Mouse (Mus musculus) lung, postnatal 0 days (tissue): ENCODE measurements at regions not wholly inside any gene's neighbourhood (a gene's known extent, or its start where the extent isn't known, plus 50 kb on each side); places are given as distances from the start of the nearest gene placed in this dataset.

Source experiments
- ATAC-seq: fragments of 200-750 bp; cut with Nextera tagmentation; 2 replicates; pipeline ENCODE4 v1.8.0; 2017; ENCODE audit warnings: moderate library complexity
- DNase-seq: peaks from one replicate; pipeline ENCODE4 v3.0.0-alpha.2; 2016; ENCODE audit warnings: low spot score
- H3K27ac ChIP-seq: fragments of 300-500 bp; sonication (generic); 2 replicates; pipeline ENCODE4 v1.5.1; 2014; ENCODE audit warnings: antibody characterized with exemption, mild to moderate bottlenecking, low read length, mixed read lengths
- H3K27me3 ChIP-seq: fragments of 300-500 bp; sonication (generic); replicated peaks from 2 replicates; pipeline ENCODE4 v1.6.1; 2014; ENCODE audit warnings: low read length, mixed read lengths; ENCODE audit not compliant: insufficient read depth
- H3K36me3 ChIP-seq: fragments of 300-500 bp; sonication (generic); 2 replicates; pipeline ENCODE4 v1.6.1; 2014; ENCODE audit warnings: low read length, mixed read lengths; ENCODE audit not compliant: insufficient read depth
- H3K4me1 ChIP-seq: fragments of 300-500 bp; sonication (generic); 2 replicates; pipeline ENCODE4 v1.6.1; 2014; ENCODE audit warnings: antibody characterized with exemption, low read depth, low read length, mixed read lengths; ENCODE audit not compliant: insufficient read depth
- H3K4me2 ChIP-seq: fragments of 300-500 bp; sonication (generic); replicated peaks from 2 replicates; pipeline ENCODE4 v1.6.1; 2014; ENCODE audit warnings: low read depth, mild to moderate bottlenecking, low read length, moderate library complexity, mixed read lengths
- H3K4me3 ChIP-seq: fragments of 300-500 bp; sonication (generic); 2 replicates; pipeline ENCODE4 v1.5.1; 2014; ENCODE audit warnings: low read depth, low read length
- H3K9ac ChIP-seq: fragments of 300-500 bp; sonication (generic); replicated peaks from 2 replicates; pipeline ENCODE4 v1.6.1; 2014; ENCODE audit warnings: low read depth, mild to moderate bottlenecking
- H3K9me3 ChIP-seq: fragments of 300-500 bp; sonication (generic); 2 replicates; pipeline ENCODE4 v1.6.1; 2016; ENCODE audit warnings: low read length, mixed read lengths
- CTCF ChIP-seq: IDR thresholded peaks from 2 replicates; pipeline ENCODE4 v1.5.1; 2016; ENCODE audit warnings: antibody characterized with exemption, mild to moderate bottlenecking
- EP300 ChIP-seq: IDR thresholded peaks from 2 replicates; pipeline ENCODE4 v1.6.1; 2016; ENCODE audit warnings: antibody characterized with exemption, mild to moderate bottlenecking, control low read depth
- WGBS: fragments of 180-500 bp; shearing (Covaris S2); extraction: QIAGEN DNeasy Blood & Tissue Kit; methylation state at CpG from one replicate; pipeline ENCODE4 v1.1.7; 2014; 5-methylcytosine and 5-hydroxymethylcytosine counted together

GRCm38 (mm10) chr9:116277736-116278135 is 102.6 kb upstream of the Tgfbr2 start:
- H3K27me3 ChIP-seq = no peaks in the 10 kb centered on the region
- no peaks in the 10 kb centered on the region for H3K9me3 ChIP-seq
- H3K9ac ChIP-seq = no peak overlapping the region
- TF ChIP-seq EP300 (0 out of 2 replicates have a peak, but pooled peaks have one; percentile 34), CTCF (no peak)
- no peaks in the 10 kb centered on the region; the same call in 1 of the 2 replicates for H3K4me1 ChIP-seq
- 46% methylated on average over 3 of the region's 3 CpGs for WGBS
- DNase-seq (peak; percentile 81), ATAC-seq (0 out of 2 replicates have a peak, but pooled peaks have one; percentile 32)
- no peak overlapping the region for H3K4me2 ChIP-seq
- H3K27ac ChIP-seq = 0 out of 2 replicates have a peak overlapping the region, but pooled peaks have one; percentile 1
- H3K4me3 ChIP-seq = no peak overlapping the region
- no peaks in the 10 kb centered on the region for H3K36me3 ChIP-seq

GRCm38 (mm10) chr9:116276141-116276540 is 101.0 kb upstream of the Tgfbr2 start:
- no peaks in the 10 kb centered on the region; the same call in 1 of the 2 replicates for H3K4me1 ChIP-seq
- no peak overlapping the region for H3K4me3 ChIP-seq
- H3K4me2 ChIP-seq = no peak overlapping the region
- H3K9ac ChIP-seq = no peak overlapping the region
- DNase-seq (no peak), ATAC-seq (no peak)
- no peak for TF ChIP-seq EP300
- no peak for TF ChIP-seq CTCF
- H3K9me3 ChIP-seq = no peaks in the 10 kb centered on the region
- H3K27me3 ChIP-seq = no peaks in the 10 kb centered on the region
- no peak overlapping the region for H3K27ac ChIP-seq
- no peaks in the 10 kb centered on the region for H3K36me3 ChIP-seq
- 60% methylated on average over 2 of the region's 2 CpGs for WGBS

GRCm38 (mm10) chr9:116272446-116272845 is 97.3 kb upstream of the Tgfbr2 start:
- no peaks in the 10 kb centered on the region for H3K9me3 ChIP-seq
- no peak overlapping the region for H3K9ac ChIP-seq
- H3K36me3 ChIP-seq = no peaks in the 10 kb centered on the region
- no peaks in the 10 kb centered on the region for H3K4me1 ChIP-seq
- ATAC-seq (0 out of 2 replicates have a peak, but pooled peaks have one; percentile 27), DNase-seq (peak; percentile 54)
- H3K4me2 ChIP-seq = no peak overlapping the region
- WGBS = 78% methylated on average over 2 of the region's 2 CpGs
- TF ChIP-seq CTCF (no peak), EP300 (no peak)
- H3K27ac ChIP-seq = no peak overlapping the region
- H3K4me3 ChIP-seq = no peak overlapping the region
- H3K27me3 ChIP-seq = no peaks in the 10 kb centered on the region

GRCm38 (mm10) chr9:116270417-116270828 is 95.3 kb upstream of the Tgfbr2 start:
- H3K4me1 ChIP-seq = no peaks in the 10 kb centered on the region
- ATAC-seq = peak; percentile 87
- WGBS = 37% methylated on average over 6 of the region's 6 CpGs
- no peak overlapping the region for H3K9ac ChIP-seq
- no peaks in the 10 kb centered on the region for H3K36me3 ChIP-seq
- TF ChIP-seq CTCF (no peak), EP300 (peak; percentile 83)
- H3K27ac ChIP-seq = no peak overlapping the region
- H3K4me3 ChIP-seq = no peak overlapping the region
- DNase-seq = peak; percentile 81
- H3K4me2 ChIP-seq = no peak overlapping the region
- H3K9me3 ChIP-seq = no peaks in the 10 kb centered on the region
- no peaks in the 10 kb centered on the region for H3K27me3 ChIP-seq

GRCm38 (mm10) chr9:116267411-116267810 is 92.3 kb upstream of the Tgfbr2 start:
- no peak overlapping the region for H3K4me3 ChIP-seq
- no peaks in the 10 kb centered on the region for H3K4me1 ChIP-seq
- no peak overlapping the region for H3K27ac ChIP-seq
- ATAC-seq (0 out of 2 replicates have a peak, but pooled peaks have one; percentile 18), DNase-seq (peak; percentile 29)
- H3K9ac ChIP-seq = no peak overlapping the region
- WGBS = 73% methylated on average over 4 of the region's 4 CpGs
- no peaks in the 10 kb centered on the region for H3K27me3 ChIP-seq
- H3K36me3 ChIP-seq = no peaks in the 10 kb centered on the region
- no peaks in the 10 kb centered on the region for H3K9me3 ChIP-seq
- no peak overlapping the region for H3K4me2 ChIP-seq
- TF ChIP-seq EP300 (0 out of 2 replicates have a peak, but pooled peaks have one; percentile 22), CTCF (no peak)

- Histone ChIP-seq H3K4me3 (no peak overlapping the region), H3K4me1 (no peaks in the 10 kb centered on the region), H3K36me3 (no peaks in the 10 kb centered on the region), H3K4me2 (no peak overlapping the region), H3K9me3 (no peaks in the 10 kb centered on the region), H3K9ac (no peak overlapping the region), H3K27me3 (no peaks in the 10 kb centered on the region), H3K27ac (no peak overlapping the region)
- no peak for TF ChIP-seq EP300
- TF ChIP-seq CTCF = no peak
- WGBS = 80% methylated on average over 7 of the region's 7 CpGs
- ATAC-seq (no peak), DNase-seq (no peak)
These were observed 88.7 kb upstream of the Tgfbr2 start for GRCm38 (mm10) chr9:116263833-116264232.

- H3K27ac ChIP-seq = no peak overlapping the region
- no peaks in the 10 kb centered on the region for H3K9me3 ChIP-seq
- H3K27me3 ChIP-seq = no peaks in the 10 kb centered on the region
- no peak overlapping the region for H3K9ac ChIP-seq
- WGBS = 58% methylated on average over 10 of the region's 10 CpGs
- DNase-seq (no peak), ATAC-seq (no peak)
- H3K4me1 ChIP-seq = no peaks in the 10 kb centered on the region
- H3K36me3 ChIP-seq = no peaks in the 10 kb centered on the region
- no peak overlapping the region for H3K4me2 ChIP-seq
- no peak for TF ChIP-seq EP300
- no peak for TF ChIP-seq CTCF
- H3K4me3 ChIP-seq = no peak overlapping the region
These were observed 84.4 kb upstream of the Tgfbr2 start for GRCm38 (mm10) chr9:116259569-116259968.
